Mouse (Mus musculus) gastrocnemius, adult 8-10 months (tissue): ENCODE results near the gene Ston2. TPM values are rescaled to one million over a fixed set of nuclear protein-coding genes. Genes with fewer than 3 reads are reported as not detected.
A peak's percentile ranks its signal among the peaks of the same experiment; 100 is the strongest.
"Not testable (repeated sequence)": the region's sequence is repeated elsewhere in the genome, so short reads cannot be mapped to it uniquely, and the experiment has no call there.

Source experiments
- DNase-seq, 2 experiments: peaks; one replicate each; pipeline ENCODE4 v3.0.0; 2022; ENCODE audit warnings: low spot score in 2 of 2
- microRNA-seq: library from miRNA; unstranded; fragments of <30 nt; microRNA quantifications from one replicate; pipeline ENCODE4 v1.2.0, GENCODE M21; 2022
- total RNA-seq, 4 experiments: library from RNA; stranded (reverse); gene quantifications; 2 replicates each; pipeline ENCODE4 v1.2.4; 2022

The Ston2 gene
- total RNA-seq, 4 experiments from 2014 or later: 51.5 to 79.1 (median 69.6) TPM

DNA sequence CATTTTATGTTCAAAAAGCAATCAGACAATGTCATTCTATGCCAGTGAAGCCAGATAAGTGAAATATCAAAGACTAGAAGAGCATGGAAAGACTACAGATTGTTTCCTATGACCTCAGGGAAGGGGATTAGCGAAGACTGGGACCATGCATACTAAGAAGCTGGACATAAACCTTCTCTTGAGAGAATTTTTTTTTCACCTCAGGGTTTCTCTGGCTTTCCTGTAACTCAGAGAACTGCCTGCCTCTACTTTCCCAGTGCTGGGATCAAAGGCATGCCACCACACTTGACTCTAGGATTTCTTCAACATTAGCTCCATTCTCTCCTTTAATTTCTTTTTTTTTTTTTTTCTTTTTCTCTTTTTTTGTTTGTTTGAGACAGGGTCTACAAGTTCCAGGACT is 197.0 kb downstream of the Ston2 start:
- no peak for DNase-seq

DNA sequence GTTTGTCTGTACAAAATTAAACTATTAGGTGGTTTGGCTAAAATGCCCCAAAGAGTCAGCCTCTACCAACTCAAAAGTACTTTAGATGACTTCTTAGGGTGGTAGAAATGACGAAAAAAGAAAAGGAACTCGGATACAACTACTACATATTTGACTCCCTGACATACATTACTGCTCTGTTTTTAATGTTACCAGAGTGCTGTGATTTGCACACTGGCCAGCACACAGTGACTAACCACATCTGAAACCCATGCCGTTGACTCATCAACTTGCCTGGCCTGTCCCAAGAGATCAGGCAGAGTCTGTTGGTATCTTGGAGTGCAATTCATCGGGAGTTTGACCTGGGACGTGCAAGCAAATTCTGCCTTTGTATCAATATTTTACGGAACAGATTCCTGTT is 197.5 kb downstream of the Ston2 start:
- DNase-seq: peak; percentile 4 to 26

DNA sequence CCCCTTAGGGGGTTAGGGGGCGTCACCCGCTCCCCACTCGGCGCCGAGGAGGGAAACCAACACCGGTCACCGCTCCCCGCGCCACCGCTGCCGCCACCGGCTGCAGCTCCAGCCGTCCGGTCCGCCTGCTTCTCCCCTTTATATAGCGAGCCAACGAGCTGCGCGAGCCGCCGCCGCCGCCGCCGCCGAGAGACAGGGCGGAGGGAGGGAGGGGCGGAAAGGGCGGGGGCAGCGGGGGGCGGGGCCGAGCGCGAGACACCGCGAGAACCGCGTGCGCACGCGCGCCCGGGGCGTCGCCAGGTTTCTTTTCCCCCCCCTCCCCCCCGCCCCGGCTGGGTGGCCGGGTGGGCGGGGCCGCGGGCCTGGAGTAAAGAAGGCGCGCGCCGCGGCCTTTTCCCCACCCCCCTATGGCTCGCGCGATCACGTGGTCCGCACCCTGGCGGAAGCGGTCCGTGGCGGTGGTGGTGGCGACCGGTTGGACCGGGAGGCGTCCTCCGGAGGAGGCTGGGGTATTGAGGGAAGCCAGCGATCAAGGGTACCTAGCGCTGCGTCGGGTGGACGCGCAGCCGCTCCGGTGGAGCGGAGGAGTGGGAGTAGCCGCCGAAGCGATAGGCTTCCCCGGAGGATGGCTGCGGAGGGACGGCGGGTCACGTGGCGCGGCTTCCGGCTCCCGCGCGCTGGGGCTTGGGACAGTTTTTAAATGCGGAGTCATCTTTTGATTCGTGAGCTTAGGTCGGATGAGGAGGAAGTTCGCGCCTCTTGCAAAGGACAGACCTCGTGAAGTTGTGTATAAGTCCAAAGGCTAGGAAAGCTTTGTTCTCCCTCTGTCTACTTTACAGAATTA is 198.1 kb downstream of the Ston2 start, which contains the start of gene Gtf2a1:
Gtf2a1 (minus strand) TSS at position 641 of the 844 bp plus-strand sequence.
- peak; percentile 89 to 92 for DNase-seq

DNA sequence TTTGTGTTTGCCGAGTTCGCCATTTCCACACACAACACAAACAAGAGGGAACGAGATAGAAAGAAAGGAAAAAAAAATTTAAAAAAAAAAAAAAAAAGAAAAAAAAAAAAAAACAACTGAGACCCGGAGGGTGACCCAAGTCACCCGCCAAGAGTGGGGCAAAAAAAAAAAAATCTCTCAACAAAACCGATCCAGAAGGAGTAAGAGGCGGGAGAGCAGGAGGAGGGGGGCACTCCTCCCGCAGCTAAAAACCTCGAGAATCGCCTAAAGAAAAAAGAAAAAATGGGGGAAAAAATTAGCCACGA is 198.7 kb downstream of the Ston2 start:
- no peak for DNase-seq

DNA sequence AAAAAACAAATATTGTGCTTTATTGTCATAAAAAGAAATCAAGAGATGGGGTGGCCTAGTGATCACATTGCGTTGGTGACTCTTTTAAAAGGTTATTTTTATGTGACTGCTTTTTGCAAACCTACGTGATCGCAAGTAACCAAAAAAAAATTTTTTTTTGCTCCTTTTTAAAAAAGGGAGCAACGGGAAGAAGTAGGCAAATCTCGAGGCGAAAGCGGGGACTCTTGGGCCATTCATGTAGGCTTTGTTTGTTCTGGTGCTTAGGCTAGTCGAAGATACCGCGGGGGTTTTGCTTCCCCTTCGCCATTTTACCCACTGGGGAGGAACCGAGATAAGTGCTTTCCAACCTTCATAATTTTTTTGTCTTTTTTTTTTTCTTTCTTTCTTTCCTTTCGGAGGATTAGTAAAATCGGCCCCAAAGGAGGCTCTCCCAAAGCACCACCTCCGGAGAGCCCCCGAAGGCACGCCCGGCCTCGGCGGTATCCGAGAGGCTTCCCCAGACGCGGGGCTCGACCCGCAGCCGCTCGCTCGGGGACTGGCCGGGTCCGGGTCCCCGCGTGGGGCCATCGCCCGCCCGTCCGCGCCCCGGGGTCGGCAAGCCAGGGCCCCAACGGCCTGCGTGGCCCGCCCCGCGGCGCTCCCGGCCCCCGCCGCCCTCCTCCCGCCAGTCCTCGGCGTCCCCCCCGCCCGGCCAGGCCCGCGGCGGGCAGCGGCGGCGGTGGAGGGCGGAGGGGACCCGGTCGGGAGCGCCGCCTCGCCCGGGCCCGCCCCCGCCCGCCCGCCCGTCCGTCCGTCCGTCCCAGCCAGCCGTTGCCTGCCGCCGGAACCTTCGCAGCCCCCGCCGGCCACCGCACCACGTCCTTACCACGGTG is 199.3 kb downstream of the Ston2 start:
- peak; percentile 11 to 29 for DNase-seq

DNA sequence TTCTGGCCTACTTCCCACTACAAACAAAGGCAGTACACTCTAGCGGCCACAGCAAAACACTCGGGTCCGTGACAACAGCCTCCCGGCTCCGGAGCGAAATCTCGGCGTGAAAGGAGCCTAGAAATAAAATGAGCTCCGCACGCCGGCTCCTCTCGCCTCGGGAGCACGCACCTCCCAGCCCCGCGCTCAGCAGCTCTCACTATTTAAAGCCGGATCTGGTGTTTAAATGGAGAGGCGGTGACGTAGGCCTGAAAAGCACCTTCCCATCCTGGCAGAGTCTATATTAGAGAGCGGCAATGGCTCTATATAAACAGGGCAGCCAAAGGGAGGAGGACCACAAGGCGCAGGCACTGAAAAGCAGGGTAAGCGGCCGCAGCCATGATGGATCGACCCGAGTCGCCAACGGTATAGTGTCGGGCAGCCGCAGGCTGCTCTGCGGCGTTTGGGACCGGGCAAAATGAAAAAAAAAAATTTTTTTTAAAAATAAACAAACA is 200.0 kb downstream of the Ston2 start:
- peak; percentile 81 to 85 for DNase-seq

DNA sequence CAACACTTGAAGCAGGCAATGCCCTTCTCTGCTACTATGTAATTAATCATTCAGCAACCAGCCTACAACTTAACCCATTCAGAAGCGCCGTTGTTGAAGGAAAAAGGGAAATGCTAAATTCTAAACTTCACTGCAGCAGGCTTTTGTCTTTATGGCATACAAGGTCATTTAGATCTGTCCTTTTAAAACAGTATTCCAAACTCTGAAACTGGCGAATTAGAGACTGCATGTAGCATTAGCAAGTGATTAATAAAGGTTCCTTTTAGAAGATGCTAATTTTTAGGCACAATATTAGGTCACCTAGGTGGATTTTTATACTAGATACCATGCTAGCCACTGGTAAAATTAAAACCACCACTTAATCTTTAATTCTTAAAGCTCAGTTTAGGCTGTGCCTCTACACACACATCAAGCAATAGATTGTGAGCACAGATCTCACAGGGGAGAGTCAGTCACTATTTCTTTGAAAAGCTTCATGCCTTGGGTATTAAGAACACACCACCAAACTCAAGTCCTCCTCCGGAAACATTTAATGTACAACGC is 200.6 kb downstream of the Ston2 start:
- DNase-seq: no peak

DNA sequence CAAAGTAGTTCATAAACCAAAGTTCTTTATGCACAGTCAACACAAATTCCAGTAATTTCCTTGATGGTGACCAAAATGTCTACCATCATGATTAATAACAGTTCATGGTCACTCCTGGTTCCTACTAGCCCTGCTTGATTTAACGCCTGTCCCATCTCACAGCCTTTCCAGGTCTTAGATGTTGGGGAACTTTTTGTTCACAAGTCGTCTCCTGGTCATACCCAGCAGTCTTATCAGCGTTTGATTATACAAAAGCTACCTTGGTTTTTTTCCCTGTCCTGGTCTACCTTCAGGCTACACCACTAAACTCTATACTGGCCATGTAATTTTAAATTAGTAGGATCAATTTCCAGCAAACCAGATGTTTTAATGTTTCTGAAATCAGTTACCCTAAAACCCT is 201.1 kb downstream of the Ston2 start:
- no peak for DNase-seq

DNA sequence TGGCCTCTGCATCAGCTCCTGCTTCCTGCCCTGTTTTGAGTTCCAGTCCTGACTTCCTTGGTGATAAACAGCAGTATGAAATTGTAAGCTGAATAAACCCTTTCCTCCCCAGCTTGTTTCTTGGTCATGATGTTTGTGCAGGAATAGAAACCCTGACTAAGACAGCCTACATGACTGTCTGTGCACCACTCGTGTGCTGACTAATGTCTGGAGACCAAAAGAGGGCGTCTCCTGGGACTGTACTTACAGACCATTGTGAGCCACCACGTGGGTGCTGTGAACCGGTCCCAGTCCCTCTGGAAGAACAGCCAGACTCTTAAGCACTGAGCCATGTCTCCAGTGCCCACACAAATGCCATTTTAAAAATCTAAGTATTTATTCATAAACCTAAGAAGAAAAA is 202.4 kb downstream of the Ston2 start:
- DNase-seq: not testable (repeated sequence)

DNA sequence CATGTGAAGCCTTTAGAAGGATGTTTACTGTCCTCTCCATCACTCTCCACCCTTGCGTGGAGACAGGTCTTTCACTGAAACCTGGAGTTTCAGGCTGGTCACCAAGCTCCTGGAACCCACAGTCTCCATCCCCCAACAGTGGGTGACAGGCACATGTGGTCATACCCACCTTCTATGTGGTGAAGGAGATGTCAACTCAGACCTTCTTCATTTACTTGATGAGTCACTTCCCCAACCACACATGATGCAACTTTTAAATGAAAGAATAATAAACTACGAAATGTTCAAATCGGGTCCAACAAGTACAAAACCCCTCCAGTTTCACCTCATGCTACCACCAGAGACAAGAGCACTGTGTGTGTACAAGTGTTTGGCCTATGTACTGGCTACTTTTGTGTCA is 203.0 kb downstream of the Ston2 start:
- no peak for DNase-seq

DNA sequence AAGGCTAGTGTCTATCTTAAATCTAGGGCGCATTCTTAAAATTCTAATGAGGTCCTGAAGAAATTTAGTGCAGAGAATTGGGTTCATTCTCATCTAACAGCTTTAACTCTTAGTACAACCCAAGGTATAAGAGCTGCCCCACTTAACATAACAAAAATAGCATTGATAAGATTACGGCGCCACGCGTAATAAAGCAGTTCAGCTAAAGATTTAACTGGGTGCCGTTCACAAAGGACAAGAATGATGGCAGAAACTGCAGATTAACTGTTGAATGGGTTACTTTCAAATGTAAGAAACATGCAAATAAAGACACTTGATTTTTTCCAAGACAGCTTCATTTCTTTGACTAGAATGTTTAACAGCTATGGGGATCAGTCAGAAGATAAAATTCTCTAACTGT is 204.8 kb downstream of the Ston2 start:
- no peak for DNase-seq

Small RNAs within 50 kb of the gene (microRNA-seq; reads per million reads assigned to microRNA genes)
- not detected for gene Gm22015

Other genes with a start within 250 kb of the Ston2 start
- 10 to 100 TPM; 22.8 to 27.1 (median 25.5) TPM for gene Gtf2a1, start 197.9 kb downstream of the Ston2 start, total RNA-seq
- 10 to 100 TPM; 41.4 to 45.8 (median 42.8) TPM for gene Sel1l, start 60.8 kb upstream of the Ston2 start, total RNA-seq